Mouse (Mus musculus) kidney, postnatal 14 days (tissue): ENCODE results near the gene Nat9.

ENCODE experiments used
- DNase-seq: peaks from one replicate; pipeline ENCODE4 v3.0.0; 2022; ENCODE audit warnings: mixed read lengths

Nat9 gene

GRCm38 (mm10) chr11:115187693-115188092 lies at the start of gene Nat9:
Gene Nat9, minus strand, starts transcription at chr11:115187859.
- DNase-seq, result no peak

- no peak for DNase-seq
These were observed 48.9 kb upstream of the Nat9 start for GRCm38 (mm10) chr11:115236570-115236969.

- peak; percentile 55 for DNase-seq
These were observed 46.8 kb upstream of the Nat9 start for GRCm38 (mm10) chr11:115234320-115235044.

GRCm38 (mm10) chr11:115233526-115234290 lies 46.0 kb upstream of the Nat9 start:
- no peak for DNase-seq

- DNase-seq, result no peak
These were observed 45.2 kb upstream of the Nat9 start for GRCm38 (mm10) chr11:115232889-115233288.

GRCm38 (mm10) chr11:115231924-115232323 lies 44.3 kb upstream of the Nat9 start:
- DNase-seq, result no peak

- DNase-seq, result peak; percentile 62
These were observed 43.7 kb upstream of the Nat9 start for GRCm38 (mm10) chr11:115231168-115231915.

GRCm38 (mm10) chr11:115229021-115229930 lies 41.6 kb upstream of the Nat9 start:
- DNase-seq, result no peak

GRCm38 (mm10) chr11:115228430-115228829 lies 40.8 kb upstream of the Nat9 start:
- no peak for DNase-seq

GRCm38 (mm10) chr11:115227640-115228039 lies 40.0 kb upstream of the Nat9 start:
- DNase-seq, result no peak

- DNase-seq, result no peak
These were observed 39.3 kb upstream of the Nat9 start for GRCm38 (mm10) chr11:115226811-115227491.

GRCm38 (mm10) chr11:115225301-115225700 lies 37.6 kb upstream of the Nat9 start:
- no peak for DNase-seq

GRCm38 (mm10) chr11:115224889-115225288 lies 37.2 kb upstream of the Nat9 start:
- DNase-seq, result peak; percentile 42

- DNase-seq, result no peak
These were observed 36.2 kb upstream of the Nat9 start for GRCm38 (mm10) chr11:115223877-115224276.

GRCm38 (mm10) chr11:115223451-115223850 lies 35.8 kb upstream of the Nat9 start:
- DNase-seq, result no peak

GRCm38 (mm10) chr11:115222570-115222969 lies 34.9 kb upstream of the Nat9 start:
- DNase-seq, result no peak

- DNase-seq, result peak; percentile 68
These were observed 34.4 kb upstream of the Nat9 start for GRCm38 (mm10) chr11:115222077-115222476.

- DNase-seq, result no peak
These were observed 32.0 kb upstream of the Nat9 start for GRCm38 (mm10) chr11:115219685-115220084.

- DNase-seq, result peak; percentile 26
These were observed 31.6 kb upstream of the Nat9 start for GRCm38 (mm10) chr11:115219263-115219662.

GRCm38 (mm10) chr11:115217439-115218410 lies 30.1 kb upstream of the Nat9 start:
- no peak for DNase-seq
